Mouse (Mus musculus) heart, embryonic 16.5 days (tissue): ENCODE measurements around the gene Alg13. TPM values are rescaled to one million over a fixed set of nuclear protein-coding genes. Genes with fewer than 3 reads are reported as not detected.

ENCODE experiments used
- ATAC-seq: fragments of 200-750 bp; cut with Nextera tagmentation; replicated peaks from 2 replicates; pipeline ENCODE4 v1.8.0; 2017; ENCODE audit warnings: moderate number of reproducible peaks; ENCODE audit not compliant: insufficient read depth, low FRiP score; ENCODE audit errors: extremely low read depth
- H3K27ac ChIP-seq: fragments of 300-500 bp; sonication (generic); 2 replicates; pipeline ENCODE4 v1.5.1; 2014; ENCODE audit warnings: mild to moderate bottlenecking, low read length, control low read depth, moderate library complexity
- H3K27me3 ChIP-seq: fragments of 300-500 bp; sonication (generic); 2 replicates; pipeline ENCODE4 v1.6.1; 2014; ENCODE audit warnings: low read length, mixed read lengths; ENCODE audit not compliant: control insufficient read depth, insufficient read depth
- H3K36me3 ChIP-seq: fragments of 300-500 bp; sonication (generic); 2 replicates; pipeline ENCODE4 v1.6.1; 2014; ENCODE audit not compliant: control insufficient read depth, insufficient read depth
- H3K4me1 ChIP-seq: fragments of 300-500 bp; sonication (generic); 2 replicates; pipeline ENCODE4 v1.6.1; 2014; ENCODE audit warnings: low read length, mixed read lengths; ENCODE audit not compliant: control insufficient read depth, insufficient read depth
- H3K4me2 ChIP-seq: fragments of 300-500 bp; sonication (generic); 2 replicates; pipeline ENCODE4 v1.6.1; 2014; ENCODE audit warnings: low read depth, mild to moderate bottlenecking, control low read depth, low read length
- H3K4me3 ChIP-seq: fragments of 300-500 bp; sonication (generic); 2 replicates; pipeline ENCODE4 v1.5.1; 2014; ENCODE audit warnings: mild to moderate bottlenecking, control low read depth, low read length
- H3K9ac ChIP-seq: fragments of 300-500 bp; sonication (generic); 2 replicates; pipeline ENCODE4 v1.6.1; 2014; ENCODE audit warnings: low read length, control low read depth
- H3K9me3 ChIP-seq: fragments of 300-500 bp; sonication (generic); replicated peaks from 2 replicates; pipeline ENCODE4 v1.6.1; 2016; ENCODE audit warnings: low read length; ENCODE audit not compliant: control insufficient read depth
- WGBS: fragments of 180-500 bp; shearing (Covaris S2); extraction: QIAGEN DNeasy Blood & Tissue Kit; methylation state at CpG from one replicate; pipeline ENCODE4 v1.1.7; 2014; 5-methylcytosine and 5-hydroxymethylcytosine counted together
- polyA plus RNA-seq: library from polyadenylated mRNA; unstranded; fragments of >200 nt; fragmentation: Nextera tagmentation; extraction: Ambion mirVana; gene quantifications from 2 replicates; pipeline ENCODE4 v1.2.1, GENCODE M21; 2015

The Alg13 gene
- polyA plus RNA-seq, 1 experiment from 2014 or later, result 11.4 TPM

GRCm38 (mm10) chrX:144325375-144325774 lies 7.8 kb downstream of the Alg13 start:
- ATAC-seq, result no peak
- H3K9ac ChIP-seq, result no peak overlapping the region
- no peak overlapping the region for H3K4me3 ChIP-seq
- H3K27ac ChIP-seq, result no peak overlapping the region
- H3K9me3 ChIP-seq, result no peaks in the 10 kb centered on the region
- no peaks in the 10 kb centered on the region for H3K27me3 ChIP-seq
- no peak overlapping the region for H3K4me2 ChIP-seq
- no peaks in the 10 kb centered on the region for H3K36me3 ChIP-seq
- H3K4me1 ChIP-seq, result no peaks in the 10 kb centered on the region

GRCm38 (mm10) chrX:144335332-144336015 lies 17.9 kb downstream of the Alg13 start:
- no peak overlapping the region for H3K27ac ChIP-seq
- no peak overlapping the region for H3K9ac ChIP-seq
- H3K4me1 ChIP-seq, result no peaks in the 10 kb centered on the region
- H3K4me3 ChIP-seq, result no peak overlapping the region
- 59% methylated on average over 8 of the region's 8 CpGs for WGBS
- no peaks in the 10 kb centered on the region for H3K36me3 ChIP-seq
- no peak for ATAC-seq
- H3K27me3 ChIP-seq, result no peaks in the 10 kb centered on the region
- no peak overlapping the region for H3K4me2 ChIP-seq
- H3K9me3 ChIP-seq, result no peaks in the 10 kb centered on the region

DNA sequence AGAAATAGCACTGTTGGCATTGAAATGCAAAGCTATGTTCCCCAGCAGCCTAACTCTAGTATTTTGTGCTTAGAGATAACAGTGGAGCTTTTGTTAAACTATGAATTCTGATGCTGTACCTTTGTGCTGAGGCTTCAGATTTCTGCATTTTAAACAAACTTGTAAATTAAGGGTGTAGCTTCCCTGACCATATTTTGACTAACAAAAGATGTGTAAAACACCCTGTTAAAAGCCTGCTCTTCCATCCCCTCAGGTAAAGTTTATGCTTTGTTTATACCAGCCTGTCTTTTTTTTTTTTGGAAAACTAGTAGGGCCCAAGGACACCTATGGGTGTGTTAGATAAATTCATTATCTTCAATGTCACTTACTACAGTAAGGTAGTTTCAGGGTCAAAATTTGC lies 20.3 kb downstream of the Alg13 start:
- Histone ChIP-seq H3K4me3 (no peak overlapping the region), H3K4me2 (no peak overlapping the region), H3K27ac (no peak overlapping the region), H3K4me1 (no peaks in the 10 kb centered on the region), H3K9ac (no peak overlapping the region), H3K9me3 (no peaks in the 10 kb centered on the region), H3K27me3 (no peaks in the 10 kb centered on the region), H3K36me3 (no peaks in the 10 kb centered on the region)
- ATAC-seq, result no peak

DNA sequence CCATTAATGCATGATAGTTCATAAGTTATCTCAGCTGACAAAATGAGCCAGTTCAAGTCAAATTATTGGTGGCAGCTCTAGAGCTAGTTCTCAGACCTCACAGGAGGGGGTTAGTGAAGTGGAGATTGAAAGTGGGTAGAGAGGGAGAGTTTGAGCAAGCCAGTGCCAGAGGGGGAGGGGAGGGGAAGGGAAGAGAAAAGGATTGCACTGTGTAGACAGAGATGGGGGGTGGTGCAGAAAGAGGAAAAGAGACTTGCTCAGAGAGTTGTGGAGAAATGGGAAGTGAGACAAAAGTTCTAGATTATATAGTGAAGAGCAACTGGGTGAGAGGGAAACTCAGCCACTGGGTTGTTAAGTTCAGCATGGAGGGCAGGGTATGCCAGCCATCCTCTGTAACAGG lies 20.8 kb downstream of the Alg13 start:
- Histone ChIP-seq H3K27me3 (no peaks in the 10 kb centered on the region), H3K4me3 (no peak overlapping the region), H3K36me3 (no peaks in the 10 kb centered on the region), H3K9ac (no peak overlapping the region), H3K4me2 (no peak overlapping the region), H3K9me3 (no peaks in the 10 kb centered on the region), H3K27ac (no peak overlapping the region), H3K4me1 (no peaks in the 10 kb centered on the region)
- no peak for ATAC-seq

GRCm38 (mm10) chrX:144374196-144374595 lies 56.6 kb downstream of the Alg13 start:
- no peak for ATAC-seq
- Histone ChIP-seq H3K4me2 (no peak overlapping the region), H3K9me3 (no peaks in the 10 kb centered on the region), H3K4me1 (no peaks in the 10 kb centered on the region), H3K4me3 (no peak overlapping the region), H3K9ac (no peak overlapping the region), H3K36me3 (peaks cover 4% of the 10 kb centered on the region; the same call in 1 of the 2 replicates), H3K27ac (no peak overlapping the region), H3K27me3 (no peaks in the 10 kb centered on the region)
- 77% methylated on average over 2 of the region's 2 CpGs for WGBS

DNA sequence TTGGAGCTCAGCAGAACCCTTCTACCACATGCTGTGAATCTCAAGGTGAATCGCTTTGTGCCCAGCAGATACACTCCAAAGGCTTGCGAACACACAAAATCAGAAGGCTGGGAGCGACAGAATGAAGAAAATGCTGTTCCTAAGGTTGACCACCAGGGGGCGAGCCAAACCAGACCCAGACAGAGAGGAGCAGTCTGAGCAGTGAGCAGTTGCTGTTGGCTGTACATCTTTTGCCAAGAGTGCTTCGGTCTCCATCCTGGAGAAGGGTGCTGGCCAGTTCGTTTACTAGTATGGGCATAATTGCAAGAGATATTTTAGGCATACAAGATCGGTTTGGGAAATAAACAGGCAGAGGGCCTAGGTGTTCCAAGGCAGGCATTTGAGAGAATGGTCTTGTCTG lies 85.9 kb downstream of the Alg13 start:
- no peak for ATAC-seq
- WGBS, result 26% methylated on average over 7 of the region's 7 CpGs
- no peak overlapping the region for H3K4me2 ChIP-seq
- no peaks in the 10 kb centered on the region for H3K27me3 ChIP-seq
- H3K4me3 ChIP-seq, result no peak overlapping the region
- H3K9ac ChIP-seq, result no peak overlapping the region
- no peaks in the 10 kb centered on the region for H3K36me3 ChIP-seq
- no peak overlapping the region for H3K27ac ChIP-seq
- no peaks in the 10 kb centered on the region for H3K4me1 ChIP-seq
- H3K9me3 ChIP-seq, result no peaks in the 10 kb centered on the region

- H3K4me1 ChIP-seq, result no peaks in the 10 kb centered on the region
- no peaks in the 10 kb centered on the region for H3K27me3 ChIP-seq
- H3K4me2 ChIP-seq, result no peak overlapping the region
- H3K27ac ChIP-seq, result no peak overlapping the region
- H3K36me3 ChIP-seq, result no peaks in the 10 kb centered on the region
- no peak overlapping the region for H3K9ac ChIP-seq
- ATAC-seq, result no peak
- H3K9me3 ChIP-seq, result no peaks in the 10 kb centered on the region
- no peak overlapping the region for H3K4me3 ChIP-seq
- WGBS, result 59% methylated on average over 5 of the region's 5 CpGs
These were observed 90.4 kb downstream of the Alg13 start for GRCm38 (mm10) chrX:144408036-144408435.

DNA sequence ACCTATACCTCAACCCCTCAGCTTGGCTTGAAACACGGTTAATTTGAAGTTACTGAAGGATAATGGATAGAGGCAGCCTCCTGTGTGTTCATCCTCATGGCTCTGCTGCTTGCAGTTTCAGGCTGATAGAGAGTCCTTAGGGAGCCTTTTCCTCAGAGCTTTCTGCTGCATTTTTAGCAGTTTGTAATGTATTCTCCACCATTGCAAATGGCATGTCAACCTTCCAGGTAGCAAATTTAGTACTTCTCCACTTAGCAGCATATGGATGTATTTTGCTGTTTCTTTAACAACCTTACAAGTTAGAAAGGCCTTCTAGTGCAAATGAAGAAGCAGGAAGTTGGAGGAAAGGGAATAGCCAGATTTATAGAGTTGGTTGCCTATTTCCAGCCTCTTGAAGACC lies 102.7 kb downstream of the Alg13 start:
- H3K4me2 ChIP-seq, result no peak overlapping the region
- no peaks in the 10 kb centered on the region for H3K9me3 ChIP-seq
- no peaks in the 10 kb centered on the region for H3K36me3 ChIP-seq
- H3K4me3 ChIP-seq, result no peak overlapping the region
- H3K9ac ChIP-seq, result no peak overlapping the region
- ATAC-seq, result no peak
- 42% methylated on average over 1 of the region's 1 CpGs for WGBS
- H3K27ac ChIP-seq, result no peak overlapping the region
- no peaks in the 10 kb centered on the region for H3K4me1 ChIP-seq
- H3K27me3 ChIP-seq, result no peaks in the 10 kb centered on the region

DNA sequence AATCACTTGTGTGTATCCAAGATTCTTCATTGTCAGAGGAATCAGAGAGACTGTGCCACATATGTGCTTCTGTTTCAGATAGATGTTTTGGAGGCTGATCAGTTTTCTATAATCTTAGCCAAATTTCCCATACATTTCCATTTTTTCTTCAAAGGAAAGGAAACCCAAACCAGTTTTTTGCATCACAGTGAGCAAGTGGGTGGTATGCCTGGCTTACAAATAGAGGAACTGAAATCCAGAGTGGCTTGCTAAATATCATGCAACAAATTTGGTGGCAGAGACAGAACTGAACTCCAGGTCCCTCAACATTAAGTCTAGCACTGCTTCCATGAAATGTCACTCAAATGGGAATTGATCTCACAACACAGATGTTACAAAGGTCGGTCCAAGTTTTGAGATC lies 103.5 kb downstream of the Alg13 start:
- Histone ChIP-seq H3K4me1 (no peaks in the 10 kb centered on the region), H3K9me3 (no peaks in the 10 kb centered on the region), H3K36me3 (no peaks in the 10 kb centered on the region), H3K27ac (no peak overlapping the region), H3K4me2 (no peak overlapping the region), H3K4me3 (no peak overlapping the region), H3K9ac (no peak overlapping the region), H3K27me3 (no peaks in the 10 kb centered on the region)
- WGBS, result 80% methylated on average over 1 of the region's 1 CpGs
- no peak for ATAC-seq
